Mouse (Mus musculus) gastrocnemius, postnatal 4 days (tissue): ENCODE measurements around the gene Shroom2. TPM values are rescaled to one million over a fixed set of nuclear protein-coding genes. Genes with fewer than 3 reads are reported as not detected.

ENCODE experiments used
- total RNA-seq, 2 experiments: library from RNA; stranded (reverse); gene quantifications; 2 replicates each; pipeline ENCODE4 v1.2.3; 2021

Gene Shroom2
- total RNA-seq, 2 experiments from 2014 or later = 8.3 to 8.6 TPM

Other genes starting within 250 kb of the Shroom2 start
- gene Cldn34a, start 206.1 kb downstream of the Shroom2 start, total RNA-seq = not detected
- under 1 TPM in 1 of 2 experiments, not detected in 1; 0.31 TPM for gene Gpr143, start 12.5 kb upstream of the Shroom2 start, total RNA-seq
- under 1 TPM; 0.59 to 0.73 TPM for gene Usp51, start 237.0 kb upstream of the Shroom2 start, total RNA-seq